Mouse (Mus musculus) Patski (cell line): ENCODE data around the gene Snd1. TPM values are rescaled to one million over a fixed set of nuclear protein-coding genes. Genes with fewer than 3 reads are reported as not detected.

Experiments
- ATAC-seq: fragments of 100-300 bp; one replicate; pipeline ENCODE4 v1.8.0; 2021
- CTCF ChIA-PET: fragments of 350-600 bp; sonication (Branson Sonifier 250); formaldehyde crosslinking; loops from one replicate; lab custom pipeline; 2022; ENCODE audit warnings: inconsistent platforms; lab: Charles Lee
- POLR2A ChIA-PET: fragments of 350-600 bp; sonication (Branson Sonifier 250); formaldehyde crosslinking; loops from one replicate; lab custom pipeline; 2022; ENCODE audit warnings: antibody characterized with exemption, inconsistent platforms; lab: Charles Lee
- DNase-seq: peaks from one replicate; pipeline ENCODE4 v3.0.0-alpha.2; 2011; ENCODE audit warnings: low read depth, low spot score
- H3K27me3 ChIP-seq: fragments of 371-371 bp; one replicate; pipeline ENCODE4 v1.5.1; 2021
- CTCF ChIP-seq: fragments of 100-300 bp; IDR thresholded peaks from one replicate; pipeline ENCODE4 v1.5.1; 2021
- in situ Hi-C: fragments of 300-500 bp; cut with MboI; formaldehyde crosslinking; loops from 3 replicates; pipeline ENCODE4 v1.11.1; 2018; ENCODE audit warnings: low pct_unique_long_range_greater_than_20kb, mixed read lengths
- polyA plus RNA-seq: library from polyadenylated mRNA; unstranded; gene quantifications from one replicate; pipeline ENCODE4 v1.2.3, GENCODE M21; 2021

Snd1 gene
- polyA plus RNA-seq, 1 experiment from 2014 or later, result 107 TPM

DNA sequence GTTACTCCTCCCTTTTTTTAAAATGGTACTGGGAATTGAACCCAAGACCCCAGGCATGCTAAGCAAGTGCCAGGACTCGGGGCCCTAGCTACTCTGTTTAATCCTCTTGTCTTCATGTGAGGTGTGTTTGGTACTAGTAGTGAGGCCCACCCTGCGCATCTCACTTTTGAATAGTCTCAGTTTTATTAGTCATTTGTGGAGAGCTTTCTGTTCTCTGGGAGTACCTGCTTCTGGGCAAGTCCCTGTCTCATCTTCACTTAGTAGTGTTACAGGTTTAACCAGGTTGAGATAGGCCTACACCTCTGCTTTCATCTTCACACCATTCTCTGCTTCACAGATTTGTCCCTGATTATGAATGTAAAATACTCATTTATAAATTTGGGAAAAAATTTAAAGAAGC is 84.5 kb downstream of the Snd1 start:
- ChIA-PET CTCF (no interaction called here), POLR2A (no interaction called here)
- no peaks in the 10 kb centered on the region for H3K27me3 ChIP-seq
- DNase-seq (no peak), ATAC-seq (no peak)
- in situ Hi-C loops, result no loop called here
- TF ChIP-seq CTCF, result no peak

DNA sequence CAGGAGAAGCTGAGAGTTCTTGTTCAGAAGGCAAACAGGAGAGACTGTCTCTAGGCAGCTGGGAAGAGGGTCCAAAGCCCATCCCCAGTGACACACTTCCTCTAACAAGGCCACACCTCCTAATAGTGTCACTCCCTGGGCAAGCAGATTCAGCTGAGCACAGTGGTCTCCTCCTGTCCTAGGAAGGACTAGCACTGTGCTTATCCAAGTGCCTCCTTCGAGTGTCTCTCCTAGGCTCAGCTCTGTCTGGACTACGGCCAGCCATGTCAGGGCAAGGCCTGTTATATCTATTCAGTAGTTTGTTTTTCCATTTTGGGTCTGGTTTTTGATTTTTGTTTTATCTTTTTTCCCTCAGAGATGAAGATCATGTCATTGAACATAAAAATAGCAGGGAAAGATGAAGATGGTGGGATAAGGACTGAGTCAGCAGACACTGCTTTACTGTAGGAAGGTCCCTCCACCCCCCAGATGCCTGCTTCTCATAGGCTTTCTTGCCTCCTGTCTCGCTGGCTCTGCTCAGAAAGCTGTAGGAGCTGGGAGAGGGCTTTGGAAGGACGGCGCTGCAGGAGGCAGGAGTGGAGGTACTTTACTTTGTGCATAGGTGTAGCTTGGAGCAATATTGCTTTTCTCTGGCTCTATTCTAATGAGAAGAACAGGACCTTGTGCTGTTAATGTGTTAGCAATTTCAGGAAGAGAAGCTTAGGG is 86.5 kb downstream of the Snd1 start:
- POLR2A ChIA-PET, result no interaction called here
- ATAC-seq, result no peak
- in situ Hi-C loops, result no loop called here

DNA sequence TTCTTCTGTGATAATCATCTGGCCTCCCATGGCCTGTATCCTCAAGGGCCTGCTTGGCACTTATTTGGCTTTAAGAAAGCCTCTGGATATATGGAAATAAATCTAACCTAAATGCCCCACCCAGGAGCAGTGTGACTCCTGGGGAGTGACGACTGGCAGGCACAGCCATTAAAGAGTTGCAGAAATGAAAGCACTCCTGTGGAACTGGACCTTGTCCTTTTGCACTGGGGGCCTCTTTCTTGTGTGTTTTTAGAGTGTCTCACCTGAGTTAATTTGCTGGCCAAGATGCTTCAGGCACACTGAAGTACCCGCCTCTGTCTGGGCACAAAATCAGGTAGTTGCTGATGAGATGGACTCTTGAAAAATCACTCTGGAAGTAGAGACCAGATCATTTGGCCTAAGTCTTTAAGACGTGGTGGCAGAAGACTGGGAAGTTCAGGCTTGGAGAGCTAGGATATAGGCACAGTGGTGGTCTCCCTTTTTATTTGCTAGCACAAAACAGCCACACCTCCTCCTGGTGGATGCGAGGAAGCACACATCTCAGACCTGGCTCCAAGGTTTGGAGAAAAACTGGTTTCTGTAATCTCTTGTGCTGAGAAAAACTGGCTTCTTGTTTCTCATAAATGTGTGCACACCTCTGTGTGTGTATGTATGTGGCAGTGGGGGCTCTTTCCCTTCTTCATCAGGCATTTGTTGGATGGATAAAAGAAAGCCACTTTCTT is 87.5 kb downstream of the Snd1 start:
- DNase-seq (no peak), ATAC-seq (no peak)
- ChIA-PET POLR2A (no interaction called here), CTCF (no interaction called here)
- TF ChIP-seq CTCF, result no peak
- in situ Hi-C loops, result no loop called here
- H3K27me3 ChIP-seq, result no peaks in the 10 kb centered on the region

More for the DNA sequence above, 86.5 kb downstream of the Snd1 start:
- no peak for DNase-seq
- TF ChIP-seq CTCF, result no peak
- CTCF ChIA-PET, result no interaction called here
- H3K27me3 ChIP-seq, result no peaks in the 10 kb centered on the region

DNA sequence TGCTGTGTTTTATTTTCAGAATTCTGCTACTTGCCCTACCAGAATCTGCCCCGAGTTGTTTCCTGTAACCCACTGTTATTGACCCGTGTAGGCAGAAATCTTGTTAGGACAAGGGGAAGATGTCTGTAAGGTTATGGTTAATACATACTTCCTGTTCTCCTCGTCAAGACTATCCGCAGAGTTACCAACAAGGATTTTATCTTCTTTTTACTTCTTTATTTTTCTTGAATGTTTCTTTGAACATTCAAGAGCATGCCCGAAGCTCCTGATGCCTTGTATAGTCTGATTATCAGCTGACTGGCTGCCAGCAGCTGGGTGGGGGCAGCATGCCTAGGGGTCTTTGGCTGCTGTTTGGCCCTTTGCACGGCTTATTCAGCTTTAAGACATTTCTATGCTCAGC is 93.0 kb downstream of the Snd1 start:
- ChIA-PET CTCF (no interaction called here), POLR2A (no interaction called here)
- in situ Hi-C loops, result no loop called here
- ATAC-seq (no peak), DNase-seq (no peak)
- no peak for TF ChIP-seq CTCF
- no peaks in the 10 kb centered on the region for H3K27me3 ChIP-seq

DNA sequence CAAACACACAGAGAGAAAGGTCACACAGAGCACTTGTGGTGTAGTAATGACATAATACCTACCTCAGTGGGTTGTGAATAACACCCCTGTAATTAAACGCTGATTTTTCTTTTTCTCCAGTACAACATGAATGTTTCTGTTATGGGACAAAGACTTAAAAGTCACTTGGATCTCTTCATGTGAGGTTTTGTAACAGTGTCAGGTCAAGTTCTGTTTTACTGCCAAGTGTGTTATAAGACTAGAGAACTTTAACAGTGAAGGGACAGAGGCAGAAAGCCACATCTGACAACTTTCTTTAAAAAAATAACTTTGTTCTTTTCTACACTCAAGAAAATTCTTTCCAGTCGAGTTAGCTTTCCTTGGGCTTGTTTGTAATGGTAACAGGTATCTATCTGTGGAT is 97.0 kb downstream of the Snd1 start:
- TF ChIP-seq CTCF, result no peak
- CTCF ChIA-PET, result interaction anchor here (1.0 to 1.6 kb wide), 5 partner anchors 14 to 134 kb away, joined by 3 to 4 read pairs (median 3); no protein-coding TSS in a partner anchor
- ATAC-seq (no peak), DNase-seq (no peak)
- H3K27me3 ChIP-seq, result no peaks in the 10 kb centered on the region
- POLR2A ChIA-PET, result no interaction called here
- in situ Hi-C loops, result no loop called here

DNA sequence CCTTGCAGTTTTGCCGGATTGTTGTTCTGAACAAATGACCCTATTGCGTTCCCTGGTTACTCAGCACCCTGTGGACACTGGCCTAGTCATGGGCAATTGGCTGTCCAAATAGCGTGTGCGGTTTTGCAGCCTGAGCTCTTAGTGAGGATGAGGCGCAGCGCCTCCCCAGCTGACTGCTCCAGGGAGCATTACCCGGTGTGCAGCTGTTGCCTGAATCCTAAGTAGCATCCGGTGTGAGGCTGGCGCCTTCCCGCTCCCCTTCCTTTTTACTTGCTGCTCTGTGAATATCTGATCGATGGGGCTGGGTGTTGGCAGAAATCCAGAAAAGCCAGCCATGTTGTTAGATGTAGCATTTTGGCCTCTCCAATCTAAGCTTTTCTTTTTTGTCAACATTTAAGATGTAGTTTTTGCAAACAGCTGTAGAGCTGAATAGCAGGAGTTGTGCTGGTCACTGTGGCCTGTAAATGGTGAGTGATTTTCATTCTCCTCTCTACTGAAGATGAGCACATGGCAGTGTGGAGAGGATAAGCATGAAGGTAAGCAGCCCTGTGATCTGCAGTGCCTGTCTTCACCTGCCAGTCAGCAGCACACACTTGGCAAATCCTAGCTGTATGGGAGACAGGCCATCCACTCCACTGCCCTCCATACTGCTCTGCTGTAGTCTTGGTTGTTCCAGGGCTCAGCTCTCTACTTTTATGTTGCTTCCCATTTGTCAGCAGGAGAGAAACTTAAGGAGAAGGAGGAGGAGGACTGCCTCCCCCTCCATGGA is 98.2 kb downstream of the Snd1 start:
- no peak for TF ChIP-seq CTCF
- ChIA-PET POLR2A (interaction anchor here (1.2 kb wide), 1 partner anchor 19 kb away, joined by 3 read pairs; no protein-coding TSS in a partner anchor), CTCF (interaction anchor here (0.9 to 1.7 kb wide), 3 partner anchors 8 to 127 kb away, joined by 3 to 4 read pairs (median 3); no protein-coding TSS in a partner anchor)
- DNase-seq (peak; percentile 80), ATAC-seq (peak; percentile 100)
- H3K27me3 ChIP-seq, result no peaks in the 10 kb centered on the region
- in situ Hi-C loops, result no loop called here

DNA sequence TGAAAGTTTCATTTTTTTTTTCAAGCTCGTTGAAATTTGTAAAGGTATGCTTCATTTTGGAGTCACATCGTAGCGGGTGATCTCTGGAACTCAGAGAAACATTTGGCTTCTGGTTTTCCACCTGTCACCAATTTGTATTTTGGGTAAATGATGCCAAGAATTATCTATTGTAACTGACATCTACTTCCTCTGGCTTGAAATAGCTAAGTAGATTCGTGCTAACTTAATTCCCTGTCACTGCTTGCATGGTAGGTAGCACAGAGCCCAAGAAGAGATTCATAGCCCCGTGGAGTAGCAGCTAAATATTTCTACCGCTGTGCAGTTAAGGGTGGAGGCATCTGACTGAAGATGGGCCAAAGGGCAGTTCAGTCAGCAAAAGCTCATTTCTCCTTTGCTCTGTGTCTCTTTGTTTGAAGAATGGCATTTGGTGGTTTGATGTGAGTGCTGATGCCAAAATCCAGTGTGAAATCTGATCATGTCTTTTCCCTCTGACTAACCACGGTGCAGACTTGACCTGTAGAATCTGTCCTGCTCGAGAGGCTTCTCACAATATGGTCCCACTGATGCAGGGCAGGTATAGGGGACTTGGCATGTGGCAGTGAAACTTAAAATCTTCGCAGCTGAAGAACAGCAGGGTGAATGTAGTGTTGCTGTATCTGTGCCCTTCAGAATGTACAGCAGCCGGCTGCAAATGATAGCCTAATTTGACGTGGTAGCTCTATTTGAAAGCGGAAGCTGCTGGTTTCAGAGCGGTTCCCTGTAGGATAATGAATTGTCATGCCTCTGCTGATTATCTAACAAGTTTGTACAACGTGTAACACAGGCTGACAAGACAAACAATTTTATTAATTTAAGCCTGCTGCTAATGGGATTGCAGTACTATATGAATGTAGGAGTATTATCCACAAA is 101.7 kb downstream of the Snd1 start:
- CTCF ChIA-PET, result interaction anchor here (0.9 to 1.5 kb wide), 2 partner anchors 10 to 33 kb away, joined by 3 to 4 read pairs; no protein-coding TSS in a partner anchor
- H3K27me3 ChIP-seq, result no peaks in the 10 kb centered on the region
- DNase-seq (no peak), ATAC-seq (no peak)
- TF ChIP-seq CTCF, result no peak
- in situ Hi-C loops, result no loop called here
- POLR2A ChIA-PET, result no interaction called here

DNA sequence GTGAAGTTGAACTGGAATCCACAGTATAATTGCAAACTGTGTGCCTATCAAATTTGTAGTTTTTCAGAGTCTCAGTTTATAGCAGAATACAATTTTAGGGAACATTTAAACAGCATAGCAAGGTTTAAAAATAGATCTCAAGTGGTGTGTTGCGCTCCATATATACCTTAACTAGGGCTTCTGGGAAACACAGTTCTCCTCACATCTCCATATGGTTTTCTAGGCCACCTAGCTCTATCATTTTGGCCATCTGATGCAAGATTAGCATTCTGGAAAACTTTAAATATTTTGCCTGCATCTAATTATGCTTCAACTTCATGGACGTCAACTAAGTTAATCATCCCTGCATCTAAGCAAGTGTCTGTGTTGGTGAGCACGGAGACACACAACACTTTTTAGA is 107.9 kb downstream of the Snd1 start:
- ATAC-seq, result no peak

DNA sequence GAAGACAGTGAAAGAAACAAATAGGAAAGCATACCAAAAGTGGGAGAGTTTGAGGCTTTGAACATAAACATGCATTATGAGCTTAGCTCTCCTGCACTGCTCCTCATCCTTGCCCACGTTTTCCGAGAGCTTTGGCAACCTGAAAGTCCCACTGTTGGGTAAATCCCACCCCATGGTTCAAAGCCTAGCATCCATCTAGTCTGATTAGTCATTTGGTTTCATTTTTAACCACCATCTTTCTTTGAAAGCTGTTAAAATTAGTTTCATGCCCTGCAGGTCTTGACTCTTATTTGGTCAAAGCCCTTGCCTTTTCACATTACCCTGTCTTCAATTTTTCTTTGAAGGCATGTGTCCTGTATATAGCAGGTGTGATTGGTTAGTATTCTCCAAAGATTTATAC is 108.5 kb downstream of the Snd1 start:
- POLR2A ChIA-PET, result no interaction called here

More for the DNA sequence above, 107.9 kb downstream of the Snd1 start:
- H3K27me3 ChIP-seq, result no peaks in the 10 kb centered on the region
- ChIA-PET CTCF (interaction anchor here (1.9 kb wide), 1 partner anchor 26 kb away, joined by 5 read pairs; no protein-coding TSS in a partner anchor), POLR2A (no interaction called here)
- DNase-seq, result no peak
- no peak for TF ChIP-seq CTCF
- in situ Hi-C loops, result no loop called here

More for the DNA sequence above, 108.5 kb downstream of the Snd1 start:
- no peak for ATAC-seq
- no peak for DNase-seq
- no peaks in the 10 kb centered on the region for H3K27me3 ChIP-seq
- in situ Hi-C loops, result no loop called here
- CTCF ChIA-PET, result interaction anchor here (0.5 to 1.9 kb wide), 2 partner anchors 26 to 335 kb away, joined by 3 to 5 read pairs; no protein-coding TSS in a partner anchor
- no peak for TF ChIP-seq CTCF
